Mouse (Mus musculus): ENCODE data around the gene Thtpa.

- TF ChIP-seq EP300 (IDR thresholded peaks at IDR 0.05; ENCODE audit: low read depth in 1 of 2, low read length in 2 of 2), result no peak
- TF ChIP-seq KAT2A (conservative IDR thresholded peaks at IDR 0.05; ENCODE audit: low read depth, low read length), result no peak
- TF ChIP-seq POLR2A (IDR thresholded peaks at IDR 0.05; ENCODE audit: control insufficient read depth in 1 of 2, insufficient read depth in 1 of 2, low read depth in 1 of 2, low read length in 2 of 2, poor library complexity in 1 of 2), result no peak
- TF ChIP-seq CTCF (IDR thresholded peaks at IDR 0.05 in 2 of 3, conservative IDR thresholded peaks at IDR 0.05 in 1 of 3; ENCODE audit: control insufficient read depth in 1 of 3, insufficient read depth in 1 of 3, low read depth in 2 of 3, low read length in 3 of 3, poor library complexity in 1 of 3, severe bottlenecking in 1 of 3), result no peak
- no peak for TF ChIP-seq ZKSCAN1 (IDR thresholded peaks at IDR 0.05; ENCODE audit: low read depth, low read length)
- TF ChIP-seq ELF1 (IDR thresholded peaks at IDR 0.05; ENCODE audit: low read depth, low read length), result no peak
- TF ChIP-seq USF1 (IDR thresholded peaks at IDR 0.05; ENCODE audit: low read depth, low read length), result no peak
- TF ChIP-seq JUND (IDR thresholded peaks at IDR 0.05; ENCODE audit: low read depth, low read length), result no peak
- no peak for TF ChIP-seq POLR2AphosphoS2 (IDR thresholded peaks at IDR 0.05; ENCODE audit: low read length)
- TF ChIP-seq MAFK (IDR thresholded peaks at IDR 0.05; ENCODE audit: borderline replicate concordance, low read depth, low read length), result no peak
- TF ChIP-seq TAL1 (IDR thresholded peaks at IDR 0.05; ENCODE audit: low read length), result no peak
- no peak for TF ChIP-seq TCF12 (IDR thresholded peaks at IDR 0.05; ENCODE audit: low read depth, low read length)
- TF ChIP-seq BHLHE40 (IDR thresholded peaks at IDR 0.05; ENCODE audit: borderline replicate concordance, low read depth, low read length), result no peak
These were observed 9.8 kb downstream of the Thtpa start for GRCm38 (mm10) chr14:55104365-55104764.

Data from MEL (cell line).